Mouse (Mus musculus) liver, embryonic 13.5 days (tissue): ENCODE measurements around the gene Car6. TPM values are rescaled to one million over a fixed set of nuclear protein-coding genes. Genes with fewer than 3 reads are reported as not detected.

ENCODE experiments used
- ATAC-seq: fragments of 200-750 bp; cut with Nextera tagmentation; 2 replicates; pipeline ENCODE4 v1.8.0; 2017; ENCODE audit warnings: low read depth, mild to moderate bottlenecking, moderate number of reproducible peaks, moderate library complexity
- DNase-seq: peaks from one replicate; pipeline ENCODE4 v3.0.0; 2022
- H3K27ac ChIP-seq: fragments of 300-500 bp; sonication (generic); 2 replicates; pipeline ENCODE4 v1.5.1; 2015; ENCODE audit warnings: moderate library complexity, mild to moderate bottlenecking, inconsistent platforms
- H3K27me3 ChIP-seq: fragments of 300-500 bp; sonication (generic); 2 replicates; pipeline ENCODE4 v1.6.1; 2015; ENCODE audit warnings: mild to moderate bottlenecking, inconsistent platforms
- H3K36me3 ChIP-seq: fragments of 300-500 bp; sonication (generic); 2 replicates; pipeline ENCODE4 v1.6.1; 2015; ENCODE audit warnings: mild to moderate bottlenecking, inconsistent platforms
- H3K4me1 ChIP-seq: fragments of 300-500 bp; sonication (generic); replicated peaks from 2 replicates; pipeline ENCODE4 v1.6.1; 2015; ENCODE audit warnings: inconsistent platforms
- H3K4me2 ChIP-seq: fragments of 300-500 bp; sonication (generic); 2 replicates; pipeline ENCODE4 v1.6.1; 2015; ENCODE audit warnings: inconsistent platforms, mild to moderate bottlenecking, moderate library complexity
- H3K4me3 ChIP-seq: fragments of 300-500 bp; sonication (generic); replicated peaks from 2 replicates; pipeline ENCODE4 v1.5.1; 2015; ENCODE audit warnings: mild to moderate bottlenecking, inconsistent platforms
- H3K9ac ChIP-seq: fragments of 300-500 bp; sonication (generic); 2 replicates; pipeline ENCODE4 v1.6.1; 2015; ENCODE audit warnings: mild to moderate bottlenecking, inconsistent platforms
- H3K9me3 ChIP-seq: fragments of 300-500 bp; sonication (generic); replicated peaks from 2 replicates; pipeline ENCODE4 v1.6.1; 2016; ENCODE audit warnings: inconsistent platforms
- WGBS: fragments of 180-500 bp; shearing (Covaris S2); methylation state at CpG from one replicate; pipeline ENCODE4 v1.1.7; 2015; ENCODE audit not compliant: insufficient replicate concordance; 5-methylcytosine and 5-hydroxymethylcytosine counted together
- polyA plus RNA-seq: library from polyadenylated mRNA; unstranded; fragments of >200 nt; fragmentation: Nextera tagmentation; extraction: Ambion mirVana; gene quantifications from 2 replicates; pipeline ENCODE4 v1.2.1, GENCODE M21; 2015

The Car6 gene
- polyA plus RNA-seq, 1 experiment from 2014 or later = not detected

DNA sequence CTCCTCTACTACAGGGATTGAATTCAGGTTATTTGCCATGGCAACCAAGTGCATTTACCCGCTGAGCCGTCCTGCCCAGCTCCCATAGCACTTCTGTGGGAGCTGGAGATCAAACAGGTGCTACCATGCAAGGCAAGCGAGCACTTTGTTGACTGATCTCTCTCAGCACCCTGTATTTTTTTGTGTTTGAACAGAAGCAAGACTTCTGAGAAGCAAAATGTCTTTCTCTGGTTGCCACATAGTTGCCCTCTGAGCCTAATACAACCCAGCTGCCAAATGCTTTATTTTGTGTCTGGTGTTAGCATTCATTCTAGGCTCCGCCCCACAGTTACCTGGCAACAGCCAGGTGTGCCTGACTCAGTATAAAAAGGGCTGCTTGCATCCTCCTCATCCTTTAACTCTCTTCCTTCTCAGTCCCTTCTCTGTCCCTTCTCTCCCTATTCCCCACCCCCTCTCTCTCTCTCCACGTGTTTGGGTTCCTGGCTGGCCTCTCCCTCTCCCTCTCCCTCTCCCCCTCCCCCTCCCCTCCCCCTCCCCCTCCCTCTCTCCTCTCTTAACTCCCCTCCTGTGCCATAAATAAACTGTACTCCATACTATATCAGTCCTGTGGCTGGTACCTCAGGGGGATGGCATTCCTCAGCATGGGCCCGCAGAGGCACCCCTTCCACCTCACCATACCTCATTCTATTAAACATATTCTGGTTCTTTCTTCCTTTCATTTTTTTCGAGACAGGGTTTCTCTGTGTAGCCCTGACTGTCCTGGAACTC, 27.6 kb upstream of the Car6 start:
- H3K4me2 ChIP-seq = no peak overlapping the region
- H3K4me3 ChIP-seq = no peak overlapping the region
- H3K27me3 ChIP-seq = no peaks in the 10 kb centered on the region
- no peak overlapping the region for H3K27ac ChIP-seq
- H3K4me1 ChIP-seq = peaks cover 4% of the 10 kb centered on the region
- H3K9me3 ChIP-seq = no peaks in the 10 kb centered on the region
- DNase-seq = no peak
- 49% methylated on average over 7 of the region's 7 CpGs for WGBS
- H3K9ac ChIP-seq = no peak overlapping the region
- no peak for ATAC-seq
- no peaks in the 10 kb centered on the region for H3K36me3 ChIP-seq

GRCm38 (mm10) chr4:150226818-150227688, 25.9 kb upstream of the Car6 start:
- WGBS = 45% methylated on average over 7 of the region's 7 CpGs
- no peaks in the 10 kb centered on the region for H3K27me3 ChIP-seq
- H3K27ac ChIP-seq = no peak overlapping the region
- H3K4me1 ChIP-seq = peaks cover 4% of the 10 kb centered on the region
- no peaks in the 10 kb centered on the region for H3K9me3 ChIP-seq
- ATAC-seq = no peak
- no peak overlapping the region for H3K4me3 ChIP-seq
- DNase-seq = no peak
- no peak overlapping the region for H3K4me2 ChIP-seq
- no peaks in the 10 kb centered on the region for H3K36me3 ChIP-seq
- no peak overlapping the region for H3K9ac ChIP-seq

GRCm38 (mm10) chr4:150225700-150226099, 24.6 kb upstream of the Car6 start:
- Histone ChIP-seq H3K9ac (no peak overlapping the region), H3K4me1 (peaks cover 14% of the 10 kb centered on the region), H3K4me3 (no peak overlapping the region), H3K9me3 (no peaks in the 10 kb centered on the region), H3K27me3 (no peaks in the 10 kb centered on the region), H3K4me2 (no peak overlapping the region), H3K27ac (no peak overlapping the region), H3K36me3 (no peaks in the 10 kb centered on the region)
- ATAC-seq (no peak), DNase-seq (no peak)
- 84% methylated on average over 1 of the region's 1 CpGs for WGBS

DNA sequence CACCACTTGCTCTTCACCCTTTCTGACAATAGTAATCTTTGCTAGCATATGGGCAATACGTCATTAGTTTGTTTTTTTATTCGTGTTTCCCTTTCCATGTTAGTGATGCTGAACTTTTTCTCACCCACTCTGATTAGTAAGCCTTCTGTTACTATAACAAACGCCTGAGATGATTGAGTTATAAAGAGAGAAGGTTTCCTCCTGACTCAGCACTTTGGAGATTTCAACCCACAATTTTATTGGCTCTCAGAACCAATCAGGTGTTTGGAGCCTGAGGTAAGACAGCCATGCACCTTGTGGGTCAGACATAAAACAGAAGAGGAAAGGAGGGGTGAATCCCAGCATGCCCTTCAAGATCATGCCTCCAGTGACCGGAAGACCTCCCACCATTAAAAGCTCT, 22.7 kb upstream of the Car6 start:
- no peak for ATAC-seq
- peaks cover 28% of the 10 kb centered on the region for H3K4me1 ChIP-seq
- H3K9me3 ChIP-seq = no peaks in the 10 kb centered on the region
- WGBS = 66% methylated on average over 4 of the region's 4 CpGs
- DNase-seq = no peak
- H3K4me3 ChIP-seq = no peak overlapping the region
- no peak overlapping the region for H3K9ac ChIP-seq
- no peak overlapping the region for H3K4me2 ChIP-seq
- H3K27ac ChIP-seq = no peak overlapping the region
- no peaks in the 10 kb centered on the region for H3K27me3 ChIP-seq
- H3K36me3 ChIP-seq = no peaks in the 10 kb centered on the region

DNA sequence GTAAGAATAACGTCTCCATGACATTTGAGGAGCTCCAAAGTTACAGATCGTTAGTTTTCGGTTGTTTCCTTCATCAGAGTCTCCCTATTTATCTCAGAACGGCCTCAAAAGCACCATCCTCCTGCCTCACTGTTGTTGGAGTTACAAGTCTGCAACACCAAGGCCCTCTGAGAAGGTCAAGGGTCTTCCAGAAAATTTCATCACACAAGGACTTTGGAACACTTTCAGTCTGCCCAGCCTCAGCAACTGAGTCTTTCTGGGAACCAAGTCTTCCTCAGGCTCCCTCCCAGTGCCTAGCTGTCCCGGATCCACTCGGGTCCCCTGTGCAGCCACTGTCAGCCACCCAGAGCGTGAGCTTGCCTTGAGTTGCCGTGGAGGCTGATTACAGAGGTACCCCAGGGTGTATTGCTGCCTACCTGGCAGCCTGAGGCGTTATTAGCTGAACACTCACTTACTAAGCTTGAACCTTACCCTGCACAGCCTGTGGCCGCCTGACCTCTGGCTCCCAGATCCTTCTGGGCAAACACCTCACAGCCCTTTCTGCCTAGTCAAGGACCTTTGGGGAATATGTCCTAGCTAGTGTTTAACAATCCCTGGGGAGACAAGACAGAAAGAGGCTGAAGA, 20.0 kb upstream of the Car6 start:
- ATAC-seq = 0 out of 2 replicates have a peak, but pooled peaks have one; percentile 9
- peak overlapping the region; percentile 63 for H3K4me2 ChIP-seq
- peak overlapping the region; percentile 34; the same call in 1 of the 2 replicates for H3K4me3 ChIP-seq
- no peaks in the 10 kb centered on the region for H3K9me3 ChIP-seq
- H3K4me1 ChIP-seq = peaks cover 34% of the 10 kb centered on the region
- H3K9ac ChIP-seq = peak overlapping the region; percentile 42
- 43% methylated on average over 10 of the region's 10 CpGs for WGBS
- DNase-seq = no peak
- no peaks in the 10 kb centered on the region for H3K36me3 ChIP-seq
- peak overlapping the region; percentile 61 for H3K27ac ChIP-seq
- no peaks in the 10 kb centered on the region for H3K27me3 ChIP-seq

GRCm38 (mm10) chr4:150220584-150220983, 19.5 kb upstream of the Car6 start:
- peak; percentile 78 for ATAC-seq
- Histone ChIP-seq H3K4me3 (peak overlapping the region; percentile 34), H3K27ac (peak overlapping the region; percentile 61), H3K9me3 (no peaks in the 10 kb centered on the region), H3K36me3 (no peaks in the 10 kb centered on the region), H3K27me3 (no peaks in the 10 kb centered on the region), H3K9ac (peak overlapping the region; percentile 42), H3K4me2 (peak overlapping the region; percentile 63), H3K4me1 (peaks cover 37% of the 10 kb centered on the region)
- 28% methylated on average over 11 of the region's 11 CpGs for WGBS
- DNase-seq = peak; percentile 69

GRCm38 (mm10) chr4:150219501-150220292, 18.6 kb upstream of the Car6 start:
- no peak for ATAC-seq
- 65% methylated on average over 9 of the region's 9 CpGs for WGBS
- no peak overlapping the region for H3K27ac ChIP-seq

GRCm38 (mm10) chr4:150217935-150218334, 16.8 kb upstream of the Car6 start:
- Histone ChIP-seq H3K4me1 (peaks cover 42% of the 10 kb centered on the region), H3K27me3 (no peaks in the 10 kb centered on the region), H3K4me3 (no peak overlapping the region), H3K27ac (no peak overlapping the region), H3K36me3 (no peaks in the 10 kb centered on the region), H3K9me3 (no peaks in the 10 kb centered on the region), H3K4me2 (no peak overlapping the region), H3K9ac (no peak overlapping the region)
- 61% methylated on average over 1 of the region's 1 CpGs for WGBS
- DNase-seq (no peak), ATAC-seq (no peak)

More at GRCm38 (mm10) chr4:150219501-150220292, 18.6 kb upstream of the Car6 start:
- no peaks in the 10 kb centered on the region for H3K27me3 ChIP-seq
- no peak overlapping the region for H3K4me2 ChIP-seq
- H3K36me3 ChIP-seq = no peaks in the 10 kb centered on the region
- no peak for DNase-seq
- no peak overlapping the region for H3K4me3 ChIP-seq
- peaks cover 37% of the 10 kb centered on the region for H3K4me1 ChIP-seq
- no peak overlapping the region for H3K9ac ChIP-seq
- no peaks in the 10 kb centered on the region for H3K9me3 ChIP-seq

- 0 out of 2 replicates have a peak, but pooled peaks have one; percentile 20 for ATAC-seq
- no peak for DNase-seq
- H3K4me2 ChIP-seq = no peak overlapping the region
- no peak overlapping the region for H3K9ac ChIP-seq
- 26% methylated on average over 5 of the region's 5 CpGs for WGBS
- no peaks in the 10 kb centered on the region for H3K9me3 ChIP-seq
- H3K27me3 ChIP-seq = no peaks in the 10 kb centered on the region
- H3K36me3 ChIP-seq = no peaks in the 10 kb centered on the region
- peaks cover 46% of the 10 kb centered on the region for H3K4me1 ChIP-seq
- no peak overlapping the region; the same call in 1 of the 2 replicates for H3K27ac ChIP-seq
- H3K4me3 ChIP-seq = no peak overlapping the region
Observed at GRCm38 (mm10) chr4:150217042-150217554, 16.0 kb upstream of the Car6 start.

DNA sequence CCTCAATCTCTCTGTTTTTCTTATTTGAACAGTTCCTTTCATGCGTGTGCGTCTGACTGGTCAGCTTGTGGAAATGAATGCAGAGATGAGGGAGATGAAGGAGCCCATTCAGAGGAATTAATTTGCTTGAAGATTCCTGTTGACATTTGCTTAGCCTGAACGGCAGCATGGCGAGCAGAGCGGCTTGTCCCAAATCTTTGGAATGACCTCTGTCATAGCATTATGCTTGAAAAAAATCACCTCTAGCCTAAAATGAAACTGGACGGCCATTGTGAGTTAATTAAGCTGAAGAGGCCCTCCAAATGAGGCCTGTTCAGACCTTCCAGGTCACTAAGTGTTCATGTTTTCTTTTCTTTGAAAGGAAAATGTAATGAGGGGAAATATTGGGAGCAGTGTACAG, 15.3 kb upstream of the Car6 start:
- Histone ChIP-seq H3K36me3 (no peaks in the 10 kb centered on the region), H3K4me3 (no peak overlapping the region), H3K9me3 (no peaks in the 10 kb centered on the region), H3K4me2 (no peak overlapping the region), H3K27ac (no peak overlapping the region), H3K9ac (no peak overlapping the region), H3K4me1 (peaks cover 43% of the 10 kb centered on the region), H3K27me3 (no peaks in the 10 kb centered on the region)
- DNase-seq = no peak
- no peak for ATAC-seq
- WGBS = 79% methylated on average over 6 of the region's 6 CpGs
